Mouse (Mus musculus) left cerebral cortex, postnatal 4 days (tissue): ENCODE measurements around the gene Cyth4. TPM values are rescaled to one million over a fixed set of nuclear protein-coding genes. Genes with fewer than 3 reads are reported as not detected.

Experiments used
- DNase-seq: peaks from one replicate; pipeline ENCODE4 v3.0.0-alpha.2; 2022
- intact Hi-C: fragments of 180-260 bp; cut with DNase I; formaldehyde crosslinking; loops from one replicate; pipeline ENCODE4 v1.15.1; 2025
- total RNA-seq, 2 experiments: library from RNA; stranded (reverse); gene quantifications; 2 replicates each; pipeline ENCODE4 v1.2.3; 2021

Cyth4 gene
- total RNA-seq, 2 experiments from 2014 or later, result 3.9 to 6.0 TPM

- no peak for DNase-seq
- intact Hi-C loops, result loop anchor here (5.0 kb wide), 1 partner anchor 136 kb away; no protein-coding TSS in a partner anchor
Observed at GRCm38 (mm10) chr15:78583352-78583751, 13.5 kb upstream of the Cyth4 start.

DNA sequence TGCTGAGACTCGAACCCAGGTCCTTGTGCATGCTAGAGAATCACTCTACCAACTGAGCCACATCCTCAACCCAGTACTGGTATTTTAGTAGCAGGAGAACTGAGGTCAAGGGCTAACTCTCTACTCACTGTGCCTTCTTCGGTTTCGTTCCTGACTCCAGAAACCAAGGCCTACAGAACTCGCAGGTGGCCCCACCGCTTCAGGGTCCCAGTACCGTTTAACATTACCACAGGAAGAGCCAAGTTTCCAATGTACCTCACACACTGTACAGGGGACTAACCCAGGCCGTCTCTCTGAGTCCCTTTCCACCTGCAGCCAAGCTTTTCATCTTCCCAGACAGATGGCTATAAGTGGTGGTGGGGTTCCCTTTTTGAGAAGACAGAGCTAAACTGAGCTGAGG lies 11.4 kb upstream of the Cyth4 start:
- intact Hi-C loops, result no loop called here

DNA sequence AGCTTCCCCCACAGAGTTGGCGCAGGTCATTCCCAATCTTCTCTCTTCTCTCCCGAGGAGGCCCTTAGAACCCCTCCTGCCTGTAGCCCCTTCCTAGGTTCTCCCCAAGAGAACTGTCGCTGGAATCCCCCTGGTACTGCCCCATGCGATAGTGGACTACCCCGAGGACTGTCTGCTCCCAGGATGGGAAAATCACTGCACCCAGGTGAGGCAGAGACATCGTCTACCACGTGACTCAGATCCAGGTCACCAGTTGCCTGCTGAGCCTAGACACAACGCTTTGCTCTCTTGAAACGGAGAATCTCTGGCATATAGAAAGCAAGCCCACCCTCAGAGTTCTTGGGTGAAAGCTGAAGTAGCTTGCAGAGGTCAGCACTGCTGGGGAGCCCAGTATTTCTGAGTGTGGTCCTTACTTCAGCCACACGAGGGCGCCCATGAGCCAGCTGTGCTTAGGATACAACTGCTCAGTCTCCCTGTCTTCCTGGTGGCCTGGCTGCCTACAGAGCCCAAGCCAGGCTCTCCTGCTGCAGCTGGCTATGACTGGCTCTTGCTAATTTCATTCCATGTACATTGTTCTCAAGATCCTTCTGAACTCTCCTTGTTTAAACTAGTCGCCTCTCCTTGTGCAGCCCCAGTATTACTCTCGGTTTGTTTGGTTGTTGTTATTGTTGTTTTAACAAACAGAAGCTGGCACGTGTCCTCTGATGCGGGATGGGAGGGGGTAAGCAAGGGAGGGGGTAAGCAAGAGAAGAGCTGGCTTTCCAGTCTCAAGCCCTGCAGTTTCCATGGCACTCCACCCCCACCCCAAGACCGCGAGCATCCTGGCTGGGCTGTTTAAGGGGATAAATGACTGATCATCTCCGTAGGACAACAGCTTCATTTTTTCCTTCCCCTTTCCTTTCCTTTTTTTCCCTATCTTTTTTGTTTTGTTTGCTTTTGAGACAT lies 9.5 kb upstream of the Cyth4 start:
- intact Hi-C loops, result no loop called here
- peak; percentile 89 for DNase-seq

More for the DNA sequence above, 11.4 kb upstream of the Cyth4 start:
- no peak for DNase-seq

GRCm38 (mm10) chr15:78588049-78588448 lies 8.8 kb upstream of the Cyth4 start:
- no peak for DNase-seq
- intact Hi-C loops, result no loop called here

DNA sequence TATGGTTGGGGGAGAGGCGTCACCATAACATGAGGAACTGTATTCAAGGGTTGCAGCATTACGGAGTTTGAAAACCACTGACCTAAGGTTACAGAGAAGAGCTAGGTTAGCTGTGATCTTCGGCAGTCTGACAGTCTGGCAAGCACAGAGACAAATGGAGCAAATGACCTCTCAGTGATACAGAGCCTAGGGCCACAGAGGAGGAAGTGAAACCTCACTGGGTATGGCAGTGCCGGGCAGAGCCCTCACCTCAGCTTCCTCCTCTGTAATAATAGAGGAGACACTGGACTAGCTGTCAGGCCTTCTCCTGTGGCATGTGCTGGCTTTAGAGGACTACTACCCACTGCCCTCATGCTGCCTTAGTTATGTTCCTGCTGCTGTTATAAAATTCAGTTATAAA lies 7.9 kb upstream of the Cyth4 start:
- no peak for DNase-seq
- intact Hi-C loops, result no loop called here

GRCm38 (mm10) chr15:78589936-78590335 lies 6.9 kb upstream of the Cyth4 start:
- intact Hi-C loops, result no loop called here
- DNase-seq, result no peak

GRCm38 (mm10) chr15:78590785-78591184 lies 6.1 kb upstream of the Cyth4 start:
- DNase-seq, result no peak
- intact Hi-C loops, result no loop called here

GRCm38 (mm10) chr15:78591680-78592451 lies 5.0 kb upstream of the Cyth4 start:
- DNase-seq, result no peak
- intact Hi-C loops, result no loop called here

- intact Hi-C loops, result no loop called here
- DNase-seq, result no peak
Observed at GRCm38 (mm10) chr15:78592452-78592968, 4.3 kb upstream of the Cyth4 start.

GRCm38 (mm10) chr15:78593896-78594425 lies 2.9 kb upstream of the Cyth4 start:
- no peak for DNase-seq
- intact Hi-C loops, result no loop called here

DNA sequence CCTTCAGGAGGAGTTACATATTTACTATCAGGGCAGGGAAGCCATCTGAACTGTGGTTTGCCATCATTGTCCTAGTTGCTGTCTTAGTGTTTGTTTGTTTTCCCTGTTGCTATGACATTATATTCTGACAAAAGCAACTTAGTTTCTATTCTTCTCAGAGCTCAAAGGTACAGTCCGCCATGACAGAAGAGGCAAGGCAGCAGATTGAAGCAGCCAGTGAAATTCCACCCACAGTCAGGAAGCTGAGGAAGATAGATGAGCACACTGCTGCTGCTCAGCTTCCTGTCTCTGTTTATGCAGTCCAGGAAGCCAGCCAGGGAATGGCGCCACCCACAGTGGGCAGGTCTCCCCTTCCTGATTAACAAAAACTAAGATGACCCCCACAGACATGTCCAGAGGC lies 2.0 kb upstream of the Cyth4 start:
- no peak for DNase-seq
- intact Hi-C loops, result no loop called here

DNA sequence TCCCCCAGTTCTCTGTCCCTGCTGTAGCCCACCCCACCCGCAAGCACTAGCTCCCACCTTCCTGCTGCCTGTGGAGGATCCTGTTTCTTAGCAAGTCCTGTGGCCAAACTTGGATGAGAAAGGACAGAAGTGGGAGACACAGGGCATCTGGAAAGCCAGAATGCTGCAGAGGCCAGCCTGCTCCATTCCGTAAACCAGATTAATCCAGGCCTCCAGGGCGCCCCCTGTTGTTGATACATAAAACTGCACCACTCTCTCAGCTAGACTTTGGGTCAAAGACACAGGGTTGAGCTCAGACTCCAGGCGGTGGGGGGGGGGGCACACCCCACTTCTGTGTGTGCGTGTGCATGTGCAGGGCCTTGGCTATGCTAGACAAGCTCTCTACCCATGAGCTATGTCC lies 1.4 kb upstream of the Cyth4 start:
- intact Hi-C loops, result no loop called here
- DNase-seq, result no peak

DNA sequence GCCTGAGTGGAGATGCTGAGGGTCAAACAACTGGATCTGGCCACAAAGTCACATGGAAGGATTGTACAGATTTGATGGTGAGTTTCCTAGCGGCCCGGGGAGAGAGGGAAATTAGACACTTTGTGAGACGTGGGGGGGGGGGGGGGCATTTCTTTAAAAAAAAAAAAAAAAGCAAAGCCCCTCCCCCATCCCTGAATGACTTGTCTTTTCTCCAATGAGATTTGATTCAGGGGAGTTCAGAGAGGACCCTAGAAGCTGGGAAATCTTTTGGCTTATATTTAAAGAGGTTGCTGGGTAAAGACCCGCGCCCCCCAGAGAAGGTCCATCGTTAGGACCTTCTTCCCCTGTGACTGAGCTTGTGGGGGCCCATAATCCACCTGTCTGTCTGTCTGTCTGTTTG lies 343 bp upstream of the Cyth4 start:
- no peak for DNase-seq
- intact Hi-C loops, result no loop called here

DNA sequence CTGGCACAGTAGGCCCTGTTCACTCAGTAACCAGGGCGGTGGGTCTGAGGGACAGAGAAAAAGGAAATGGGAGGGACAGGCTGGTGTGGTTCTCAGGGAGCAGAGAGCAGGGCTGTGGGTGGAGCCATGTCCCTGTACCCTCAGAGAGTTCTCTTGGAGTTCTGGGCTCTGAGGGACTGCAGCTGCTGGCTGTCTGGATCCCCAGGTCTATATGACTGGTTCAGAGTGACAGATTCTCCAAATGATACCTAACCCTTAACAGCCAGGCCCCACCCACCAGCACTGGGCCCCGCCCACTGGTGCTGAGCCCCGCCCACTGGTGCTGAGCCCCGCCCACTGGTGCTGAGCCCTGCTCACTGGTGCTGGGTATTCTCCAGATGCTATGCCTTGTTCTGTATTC lies 882 bp downstream of the Cyth4 start:
- DNase-seq, result no peak
- intact Hi-C loops, result no loop called here

GRCm38 (mm10) chr15:78599124-78599523 lies 2.3 kb downstream of the Cyth4 start:
- DNase-seq, result no peak
- intact Hi-C loops, result no loop called here

- intact Hi-C loops, result no loop called here
- DNase-seq, result no peak
Observed at GRCm38 (mm10) chr15:78599529-78600193, 2.8 kb downstream of the Cyth4 start.

GRCm38 (mm10) chr15:78601180-78601579 lies 4.3 kb downstream of the Cyth4 start:
- DNase-seq, result no peak
- intact Hi-C loops, result no loop called here

DNA sequence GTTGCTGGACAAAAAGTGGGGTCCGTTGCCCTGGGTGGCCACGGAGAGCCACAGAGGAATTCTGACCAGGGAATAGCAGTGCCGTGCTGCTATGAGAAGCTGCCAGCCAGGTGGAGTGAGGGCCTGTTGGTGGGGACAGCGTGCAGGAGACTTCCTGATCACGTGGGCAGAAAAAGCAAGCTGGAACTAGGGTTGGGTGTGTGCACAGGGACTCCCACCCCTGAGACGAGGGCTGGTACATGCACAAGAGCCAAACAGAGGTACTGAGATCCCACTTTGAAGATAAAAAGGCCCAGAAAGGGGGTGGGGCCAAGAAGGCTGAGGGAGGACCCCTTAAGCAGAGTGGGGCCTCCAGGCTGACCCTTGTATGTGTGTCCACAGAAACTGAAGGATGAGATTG lies 7.4 kb downstream of the Cyth4 start:
- intact Hi-C loops, result no loop called here
- DNase-seq, result no peak

- no peak for DNase-seq
- intact Hi-C loops, result no loop called here
Observed at GRCm38 (mm10) chr15:78605371-78605791, 8.5 kb downstream of the Cyth4 start.

DNA sequence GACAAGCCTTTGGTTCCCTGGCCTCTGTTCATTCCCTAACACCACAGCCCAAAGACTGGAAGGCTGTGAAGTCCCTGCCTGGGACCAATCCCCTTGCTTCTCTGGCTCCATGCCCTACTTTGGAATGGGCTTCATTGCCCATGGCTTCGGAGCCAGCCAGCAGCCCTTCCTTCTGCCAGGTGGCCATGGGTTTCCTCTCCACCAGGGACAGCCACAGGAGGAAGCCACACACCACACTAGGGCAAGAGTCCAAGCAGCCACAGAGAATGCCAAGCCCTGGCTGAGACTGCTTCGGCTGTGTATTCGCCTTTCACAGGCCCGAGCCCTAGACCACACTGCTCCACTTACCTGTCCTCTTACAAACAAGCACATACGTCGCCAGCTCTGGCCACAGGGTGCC lies 9.2 kb downstream of the Cyth4 start:
- DNase-seq, result peak; percentile 92
- intact Hi-C loops, result no loop called here

GRCm38 (mm10) chr15:78607463-78607862 lies 10.6 kb downstream of the Cyth4 start:
- intact Hi-C loops, result no loop called here
- no peak for DNase-seq
